In genomic region chr16:7929112-7929511, GRCm38 (mm10) we compare ENCODE assay signal across 17 mouse cellular contexts.
DNase-seq lines count a peak whose midpoint lies in the region.
"Had no signal": no experiment of that assay in that cellular context is flagged by ENCODE, and none has a peak within 500 bp of the region (broad histone marks: within the 10 kb centered on the region; RNA-seq: fewer than 3 reads in every experiment).

No protein-coding gene starts in this region.

- peak; percentile 13 to 35 for DNase-seq in cerebellum, postnatal 25 days
- no peak for DNase-seq in cerebellum, adult 11 months
- peak; percentile 22 to 31 for DNase-seq in left cerebral cortex, adult 18-20 months (ENCODE audit: low spot score in 2 of 2)
- DNase-seq in left cerebral cortex, adult 11 months (ENCODE audit: low spot score): no peak
- peak; percentile 11 for DNase-seq in R1 (ENCODE audit: low read depth, low spot score)
- peak; percentile 52 for DNase-seq in layer of hippocampus, adult 9-10 months (ENCODE audit: low spot score)
- DNase-seq in adrenal gland, adult 2 months: no peak
- no peak for DNase-seq in ovary, adult 18-20 months (ENCODE audit: low spot score)
- DNase-seq: adrenal gland, postnatal 36 days; cerebellum, adult 11-12 months; embryo, embryonic 11 days; gastrocnemius, postnatal 25 days; heart, adult 2 months; kidney, adult 11 months; lung, postnatal 4 days; spleen, adult 18-20 months; thymus, postnatal 14 days had no signal

Comparison
In these comparisons a context has a peak if more than half of its experiments do, and no peak if none do; other contexts are left out.
1. DNase-seq: peak in cerebellum, postnatal 25 days (2 of 2), left cerebral cortex, adult 18-20 months (2 of 2), R1 (single experiment) and layer of hippocampus, adult 9-10 months (single experiment); none in cerebellum, adult 11 months (single experiment), left cerebral cortex, adult 11 months (single experiment), adrenal gland, adult 2 months (single experiment) and ovary, adult 18-20 months (single experiment).